Mouse (Mus musculus) thymus, adult 2 months (tissue): ENCODE data around the gene Tacc3.

ENCODE experiments used
- CTCF ChIP-seq: fragments of 200-500 bp; IDR thresholded peaks from 2 replicates; pipeline ENCODE4 v1.5.1; 2012; ENCODE audit warnings: mild to moderate bottlenecking, control low read depth, low read length, moderate library complexity, borderline replicate concordance; ENCODE audit not compliant: control insufficient read depth, poor library complexity, insufficient read depth; ENCODE audit errors: extremely low read depth
- POLR2A ChIP-seq: fragments of 200-500 bp; IDR thresholded peaks from 2 replicates; pipeline ENCODE4 v1.6.1; 2012; ENCODE audit warnings: mild to moderate bottlenecking, low read length, control low read depth, moderate library complexity; ENCODE audit not compliant: control insufficient read depth, poor library complexity, insufficient read depth; ENCODE audit errors: extremely low read depth

GRCm38 (mm10) chr5:33675964-33676363 lies 18.0 kb downstream of the Tacc3 start:
- no peak for TF ChIP-seq CTCF
- no peak for TF ChIP-seq POLR2A
